Mouse (Mus musculus) myocyte (in vitro differentiated cells): ENCODE results near the gene Map4k3. TPM values are rescaled to one million over a fixed set of nuclear protein-coding genes. Genes with fewer than 3 reads are reported as not detected.

ENCODE experiments used
- H3K27me3 ChIP-seq: one replicate; pipeline ENCODE4 v1.6.1; 2011; ENCODE audit not compliant: control insufficient read depth, insufficient read depth, insufficient read length
- H3K36me3 ChIP-seq: one replicate; pipeline ENCODE4 v1.6.1; 2011; ENCODE audit not compliant: control insufficient read depth, insufficient read depth
- H3K4me2 ChIP-seq: one replicate; pipeline ENCODE4 v1.6.1; 2011; ENCODE audit warnings: low read depth, control low read depth
- H3K4me3 ChIP-seq: one replicate; pipeline ENCODE4 v1.5.1; 2011; ENCODE audit warnings: mild to moderate bottlenecking, control low read depth, moderate library complexity
- H3K79me2 ChIP-seq: one replicate; pipeline ENCODE4 v1.6.1; 2011; ENCODE audit not compliant: control insufficient read depth, insufficient read depth
- H3ac ChIP-seq: one replicate; pipeline ENCODE4 v1.6.1; 2011; ENCODE audit not compliant: control insufficient read depth, insufficient read length
- CEBPB ChIP-seq: IDR thresholded peaks from 2 replicates; pipeline ENCODE4 v1.6.1; 2011; ENCODE audit warnings: mild to moderate bottlenecking, moderate library complexity; ENCODE audit not compliant: poor library complexity, insufficient read depth, severe bottlenecking
- E2F4 ChIP-seq: IDR thresholded peaks from one replicate; pipeline ENCODE4 v1.6.1; 2011; ENCODE audit warnings: mild to moderate bottlenecking, control low read depth, moderate library complexity; ENCODE audit not compliant: insufficient read depth
- MAX ChIP-seq: IDR thresholded peaks from one replicate; pipeline ENCODE4 v1.6.1; 2011; ENCODE audit warnings: low read depth, mild to moderate bottlenecking, control low read depth
- MYOD1 ChIP-seq, 3 experiments: IDR thresholded peaks; one replicate each; pipeline ENCODE4 v1.6.1; 2011; ENCODE audit warnings: control low read depth in 2 of 3, low read depth in 2 of 3, mild to moderate bottlenecking in 2 of 3, moderate library complexity in 1 of 3; ENCODE audit not compliant: insufficient read length in 2 of 3, control insufficient read depth in 1 of 3
- MYOG ChIP-seq, 3 experiments: IDR thresholded peaks; one replicate each; pipeline ENCODE4 v1.6.1; 2011; ENCODE audit warnings: control low read depth in 2 of 3, low read depth in 2 of 3, mild to moderate bottlenecking in 2 of 3; ENCODE audit not compliant: insufficient read length in 2 of 3, control insufficient read depth in 1 of 3, insufficient read depth in 1 of 3
- POLR2A ChIP-seq: IDR thresholded peaks from one replicate; pipeline ENCODE4 v1.6.1; 2011; ENCODE audit warnings: low read depth, mild to moderate bottlenecking, control low read depth, moderate library complexity; ENCODE audit not compliant: insufficient read length
- POLR2AphosphoS2 ChIP-seq: IDR thresholded peaks from one replicate; pipeline ENCODE4 v1.6.1; 2011; ENCODE audit warnings: low read depth, control low read depth; ENCODE audit not compliant: insufficient read length
- REST ChIP-seq: IDR thresholded peaks from one replicate; pipeline ENCODE4 v1.6.1; 2011; ENCODE audit warnings: mild to moderate bottlenecking, control low read depth, moderate library complexity; ENCODE audit not compliant: insufficient read depth, insufficient read length
- SRF ChIP-seq: IDR thresholded peaks from one replicate; pipeline ENCODE4 v1.6.1; 2011; ENCODE audit warnings: low read depth; ENCODE audit not compliant: control insufficient read depth, insufficient read length
- TCF12 ChIP-seq: IDR thresholded peaks from one replicate; pipeline ENCODE4 v1.6.1; 2011; ENCODE audit warnings: mild to moderate bottlenecking, control low read depth; ENCODE audit not compliant: poor library complexity, insufficient read depth, severe bottlenecking
- TCF3 ChIP-seq: IDR thresholded peaks from one replicate; pipeline ENCODE4 v1.6.1; 2011; ENCODE audit warnings: low read depth, control low read depth; ENCODE audit not compliant: insufficient read length
- USF1 ChIP-seq: IDR thresholded peaks from one replicate; pipeline ENCODE4 v1.6.1; 2011; ENCODE audit warnings: low read depth, mild to moderate bottlenecking, control low read depth, moderate library complexity
- polyA plus RNA-seq: library from polyadenylated mRNA; unstranded; fragments of >200 nt; fragmentation: generic; extraction: Trizol; gene quantifications from one replicate; pipeline ENCODE4 v1.2.1, GENCODE M21; 2012; ENCODE audit warnings: missing spikeins

Map4k3 gene
- polyA plus RNA-seq, 1 experiment = 2.8 TPM

GRCm38 (mm10) chr17:80698191-80698901 lies 29.9 kb downstream of the Map4k3 start:
- H3K4me3 ChIP-seq = no peak overlapping the region
- TF ChIP-seq USF1 = no peak
- no peak for TF ChIP-seq MYOD1 (IDR thresholded peaks at IDR 0.05; ENCODE audit: control insufficient read depth in 1 of 3, insufficient read length in 2 of 3, low read depth in 2 of 3)
- no peak for TF ChIP-seq E2F4
- peaks cover 10% of the 10 kb centered on the region for H3K79me2 ChIP-seq
- H3K4me2 ChIP-seq = no peak overlapping the region
- H3K27me3 ChIP-seq = no peaks in the 10 kb centered on the region
- H3ac ChIP-seq = no peak overlapping the region
- no peaks in the 10 kb centered on the region for H3K36me3 ChIP-seq

GRCm38 (mm10) chr17:80696956-80697355 lies 31.3 kb downstream of the Map4k3 start:
- H3K27me3 ChIP-seq = no peaks in the 10 kb centered on the region
- H3K79me2 ChIP-seq = peaks cover 8% of the 10 kb centered on the region
- TF ChIP-seq POLR2AphosphoS2 (no peak), MYOD1 (IDR thresholded peaks at IDR 0.05; ENCODE audit: control insufficient read depth in 1 of 3, insufficient read length in 2 of 3, low read depth in 2 of 3) (no peak), MAX (no peak), USF1 (no peak), MYOG (IDR thresholded peaks at IDR 0.05; ENCODE audit: control insufficient read depth in 1 of 3, insufficient read depth in 1 of 3, insufficient read length in 2 of 3, low read depth in 2 of 3) (no peak), E2F4 (no peak), CEBPB (no peak), POLR2A (no peak), TCF3 (no peak), REST (no peak), SRF (no peak), TCF12 (no peak)
- H3K36me3 ChIP-seq = no peaks in the 10 kb centered on the region
- H3K4me3 ChIP-seq = no peak overlapping the region
- no peak overlapping the region for H3ac ChIP-seq
- H3K4me2 ChIP-seq = no peak overlapping the region

- Histone ChIP-seq H3K4me3 (no peak overlapping the region), H3K36me3 (no peaks in the 10 kb centered on the region), H3K27me3 (no peaks in the 10 kb centered on the region), H3ac (no peak overlapping the region), H3K79me2 (peaks cover under 1% of the 10 kb centered on the region), H3K4me2 (no peak overlapping the region)
- TF ChIP-seq MYOG (IDR thresholded peaks at IDR 0.05; ENCODE audit: control insufficient read depth in 1 of 3, insufficient read depth in 1 of 3, insufficient read length in 2 of 3, low read depth in 2 of 3) (no peak), TCF12 (no peak), USF1 (no peak), MYOD1 (IDR thresholded peaks at IDR 0.05; ENCODE audit: control insufficient read depth in 1 of 3, insufficient read length in 2 of 3, low read depth in 2 of 3) (no peak), MAX (no peak)
These were observed 32.1 kb downstream of the Map4k3 start for GRCm38 (mm10) chr17:80696210-80696609.

DNA sequence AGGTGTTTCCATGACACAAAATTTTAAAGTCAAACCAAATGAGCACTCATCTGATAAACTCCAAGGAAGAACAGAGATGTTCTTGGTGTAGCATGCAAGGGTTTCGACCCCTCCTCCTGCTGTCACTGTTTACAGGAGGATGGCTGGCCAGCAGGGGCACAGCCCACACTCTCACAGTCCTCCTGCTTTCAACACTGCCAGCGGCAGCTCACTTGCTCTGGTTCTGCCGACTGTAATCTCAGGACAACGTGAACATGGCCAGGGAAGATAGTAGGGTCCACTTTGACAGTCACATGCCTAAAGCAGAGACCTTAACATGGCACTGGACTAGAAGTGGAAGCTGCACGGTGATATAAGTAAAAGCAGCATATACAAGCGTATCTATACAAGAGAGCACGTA lies 34.6 kb downstream of the Map4k3 start:
- Histone ChIP-seq H3K4me2 (no peak overlapping the region), H3K4me3 (no peak overlapping the region), H3K27me3 (no peaks in the 10 kb centered on the region), H3K36me3 (no peaks in the 10 kb centered on the region), H3ac (no peak overlapping the region), H3K79me2 (no peaks in the 10 kb centered on the region)
- TF ChIP-seq MYOG (IDR thresholded peaks at IDR 0.05; ENCODE audit: control insufficient read depth in 1 of 3, insufficient read depth in 1 of 3, insufficient read length in 2 of 3, low read depth in 2 of 3) (no peak), SRF (no peak), POLR2A (no peak), TCF12 (no peak), POLR2AphosphoS2 (no peak), MYOD1 (IDR thresholded peaks at IDR 0.05; ENCODE audit: control insufficient read depth in 1 of 3, insufficient read length in 2 of 3, low read depth in 2 of 3) (no peak), USF1 (no peak), MAX (no peak), CEBPB (no peak)

- Histone ChIP-seq H3K4me3 (no peak overlapping the region), H3K36me3 (no peaks in the 10 kb centered on the region), H3K79me2 (no peaks in the 10 kb centered on the region), H3K4me2 (no peak overlapping the region), H3ac (no peak overlapping the region), H3K27me3 (no peaks in the 10 kb centered on the region)
- TF ChIP-seq TCF3 (no peak), TCF12 (no peak), MAX (no peak), MYOG (IDR thresholded peaks at IDR 0.05; ENCODE audit: control insufficient read depth in 1 of 3, insufficient read depth in 1 of 3, insufficient read length in 2 of 3, low read depth in 2 of 3) (no peak), E2F4 (no peak), USF1 (no peak), SRF (no peak), MYOD1 (IDR thresholded peaks at IDR 0.05; ENCODE audit: control insufficient read depth in 1 of 3, insufficient read length in 2 of 3, low read depth in 2 of 3) (no peak), CEBPB (no peak), POLR2A (no peak), REST (no peak), POLR2AphosphoS2 (no peak)
These were observed 36.1 kb downstream of the Map4k3 start for GRCm38 (mm10) chr17:80692183-80692582.
